Mouse (Mus musculus) heart, embryonic 15.5 days (tissue): ENCODE data around the gene Vezt. TPM values are rescaled to one million over a fixed set of nuclear protein-coding genes. Genes with fewer than 3 reads are reported as not detected.
A peak's percentile ranks its signal among the peaks of the same experiment; 100 is the strongest.

Experiments used
- ATAC-seq: fragments of 200-750 bp; cut with Nextera tagmentation; replicated peaks from 2 replicates; pipeline ENCODE4 v1.8.0; 2017; ENCODE audit warnings: low read depth, moderate TSS enrichment; ENCODE audit not compliant: insufficient number of reproducible peaks, insufficient read depth, low FRiP score
- H3K27ac ChIP-seq: fragments of 300-500 bp; sonication (generic); 2 replicates; pipeline ENCODE4 v1.5.1; 2015; ENCODE audit warnings: mild to moderate bottlenecking, inconsistent platforms
- H3K27me3 ChIP-seq: fragments of 300-500 bp; sonication (generic); 2 replicates; pipeline ENCODE4 v1.6.1; 2015; ENCODE audit warnings: inconsistent platforms
- H3K36me3 ChIP-seq: fragments of 300-500 bp; sonication (generic); 2 replicates; pipeline ENCODE4 v1.6.1; 2015; ENCODE audit warnings: mild to moderate bottlenecking, inconsistent platforms
- H3K4me1 ChIP-seq: fragments of 300-500 bp; sonication (generic); replicated peaks from 2 replicates; pipeline ENCODE4 v1.6.1; 2015; ENCODE audit warnings: inconsistent platforms
- H3K4me2 ChIP-seq: fragments of 300-500 bp; sonication (generic); 2 replicates; pipeline ENCODE4 v1.6.1; 2015; ENCODE audit warnings: inconsistent platforms, mild to moderate bottlenecking, moderate library complexity
- H3K4me3 ChIP-seq: fragments of 300-500 bp; sonication (generic); 2 replicates; pipeline ENCODE4 v1.5.1; 2015; ENCODE audit warnings: mild to moderate bottlenecking, inconsistent platforms
- H3K9ac ChIP-seq: fragments of 300-500 bp; sonication (generic); 2 replicates; pipeline ENCODE4 v1.6.1; 2015; ENCODE audit warnings: mild to moderate bottlenecking, inconsistent platforms
- H3K9me3 ChIP-seq: fragments of 300-500 bp; sonication (generic); replicated peaks from 2 replicates; pipeline ENCODE4 v1.6.1; 2016; ENCODE audit warnings: inconsistent platforms
- WGBS: fragments of 180-500 bp; shearing (Covaris S2); methylation state at CpG from one replicate; pipeline ENCODE4 v1.1.7; 2015; ENCODE audit warnings: mixed read lengths; 5-methylcytosine and 5-hydroxymethylcytosine counted together
- polyA plus RNA-seq: library from polyadenylated mRNA; unstranded; fragments of >200 nt; fragmentation: Nextera tagmentation; extraction: Ambion mirVana; gene quantifications from 2 replicates; pipeline ENCODE4 v1.2.1, GENCODE M21; 2015

Vezt gene
- polyA plus RNA-seq, 1 experiment from 2014 or later: 23.6 TPM

- ATAC-seq: no peak
- H3K9ac ChIP-seq: no peak overlapping the region
- 53% methylated on average over 9 of the region's 9 CpGs for WGBS
- H3K27ac ChIP-seq: no peak overlapping the region
- H3K36me3 ChIP-seq: no peaks in the 10 kb centered on the region
- peaks cover 11% of the 10 kb centered on the region for H3K4me1 ChIP-seq
- H3K27me3 ChIP-seq: no peaks in the 10 kb centered on the region
- H3K4me2 ChIP-seq: peak overlapping the region; percentile 67
- H3K9me3 ChIP-seq: no peaks in the 10 kb centered on the region
- peak overlapping the region; percentile 4; the same call in 1 of the 2 replicates for H3K4me3 ChIP-seq
Observed at GRCm38 (mm10) chr10:94037196-94037595, 1.6 kb upstream of the Vezt start.

- WGBS: under 1% methylated on average over 32 of the region's 32 CpGs
- Histone ChIP-seq H3K4me3 (peak overlapping the region; percentile 70), H3K27ac (peak overlapping the region; percentile 87), H3K4me2 (peak overlapping the region; percentile 67), H3K27me3 (no peaks in the 10 kb centered on the region), H3K9ac (peak overlapping the region; percentile 85), H3K9me3 (no peaks in the 10 kb centered on the region), H3K4me1 (peaks cover 11% of the 10 kb centered on the region), H3K36me3 (no peaks in the 10 kb centered on the region)
- ATAC-seq: no peak; the same call in 1 of the 2 replicates
Observed at GRCm38 (mm10) chr10:94036375-94036758, 750 bp upstream of the Vezt start.

GRCm38 (mm10) chr10:94034876-94035657 lies 550 bp downstream of the Vezt start:
- H3K27me3 ChIP-seq: no peaks in the 10 kb centered on the region
- WGBS: 1% methylated on average over 30 of the region's 30 CpGs
- no peaks in the 10 kb centered on the region for H3K36me3 ChIP-seq
- peak; percentile 68 for ATAC-seq
- no peaks in the 10 kb centered on the region for H3K9me3 ChIP-seq
- H3K4me3 ChIP-seq: peak overlapping the region; percentile 70
- H3K4me2 ChIP-seq: peak overlapping the region; percentile 69
- peaks cover 11% of the 10 kb centered on the region for H3K4me1 ChIP-seq
- peak overlapping the region; percentile 71 for H3K9ac ChIP-seq
- peak overlapping the region; percentile 44 for H3K27ac ChIP-seq

GRCm38 (mm10) chr10:94031164-94031563 lies 4.5 kb downstream of the Vezt start:
- Histone ChIP-seq H3K27me3 (no peaks in the 10 kb centered on the region), H3K4me2 (no peak overlapping the region), H3K9me3 (no peaks in the 10 kb centered on the region), H3K9ac (no peak overlapping the region), H3K4me1 (peaks cover 8% of the 10 kb centered on the region), H3K4me3 (no peak overlapping the region), H3K36me3 (0 out of 2 replicates have a peak, but pooled peaks cover 3% of the 10 kb centered on the region), H3K27ac (no peak overlapping the region)
- no peak for ATAC-seq
- 93% methylated on average over 6 of the region's 6 CpGs for WGBS

- no peak overlapping the region for H3K4me3 ChIP-seq
- no peaks in the 10 kb centered on the region for H3K27me3 ChIP-seq
- ATAC-seq: no peak
- H3K9ac ChIP-seq: no peak overlapping the region
- H3K36me3 ChIP-seq: 0 out of 2 replicates have a peak, but pooled peaks cover 3% of the 10 kb centered on the region
- 82% methylated on average over 6 of the region's 6 CpGs for WGBS
- H3K4me1 ChIP-seq: peaks cover 4% of the 10 kb centered on the region; the same call in 1 of the 2 replicates
- H3K27ac ChIP-seq: no peak overlapping the region
- no peak overlapping the region for H3K4me2 ChIP-seq
- no peaks in the 10 kb centered on the region for H3K9me3 ChIP-seq
Observed at GRCm38 (mm10) chr10:94028493-94028892, 7.1 kb downstream of the Vezt start.

- Histone ChIP-seq H3K27me3 (no peaks in the 10 kb centered on the region), H3K36me3 (0 out of 2 replicates have a peak, but pooled peaks cover 3% of the 10 kb centered on the region), H3K9ac (no peak overlapping the region), H3K4me2 (no peak overlapping the region), H3K9me3 (no peaks in the 10 kb centered on the region), H3K4me1 (peaks cover 6% of the 10 kb centered on the region; the same call in 1 of the 2 replicates), H3K4me3 (no peak overlapping the region), H3K27ac (no peak overlapping the region)
- 90% methylated on average over 8 of the region's 8 CpGs for WGBS
- ATAC-seq: no peak
Observed at GRCm38 (mm10) chr10:94025079-94025478, 10.5 kb downstream of the Vezt start.

GRCm38 (mm10) chr10:94021059-94021458 lies 14.6 kb downstream of the Vezt start:
- H3K4me2 ChIP-seq: no peak overlapping the region
- no peak for ATAC-seq
- 80% methylated on average over 4 of the region's 4 CpGs for WGBS
- no peak overlapping the region for H3K4me3 ChIP-seq
- no peaks in the 10 kb centered on the region for H3K27me3 ChIP-seq
- no peak overlapping the region for H3K9ac ChIP-seq
- no peaks in the 10 kb centered on the region for H3K36me3 ChIP-seq
- no peaks in the 10 kb centered on the region for H3K9me3 ChIP-seq
- peaks cover 6% of the 10 kb centered on the region; the same call in 1 of the 2 replicates for H3K4me1 ChIP-seq
- H3K27ac ChIP-seq: no peak overlapping the region

- Histone ChIP-seq H3K27me3 (no peaks in the 10 kb centered on the region), H3K27ac (no peak overlapping the region), H3K4me1 (peaks cover 6% of the 10 kb centered on the region; the same call in 1 of the 2 replicates), H3K9ac (no peak overlapping the region), H3K36me3 (no peaks in the 10 kb centered on the region), H3K4me3 (no peak overlapping the region), H3K4me2 (no peak overlapping the region), H3K9me3 (no peaks in the 10 kb centered on the region)
- WGBS: 69% methylated on average over 5 of the region's 5 CpGs
- no peak for ATAC-seq
Observed at GRCm38 (mm10) chr10:94020587-94020986, 15.0 kb downstream of the Vezt start.

GRCm38 (mm10) chr10:94017455-94017854 lies 18.2 kb downstream of the Vezt start:
- H3K27me3 ChIP-seq: no peaks in the 10 kb centered on the region
- H3K4me1 ChIP-seq: 0 out of 2 replicates have a peak, but pooled peaks cover 2% of the 10 kb centered on the region
- H3K27ac ChIP-seq: no peak overlapping the region
- H3K9me3 ChIP-seq: no peaks in the 10 kb centered on the region
- WGBS: 93% methylated on average over 8 of the region's 8 CpGs
- H3K36me3 ChIP-seq: 0 out of 2 replicates have a peak, but pooled peaks cover under 1% of the 10 kb centered on the region
- H3K4me2 ChIP-seq: no peak overlapping the region
- no peak for ATAC-seq
- H3K9ac ChIP-seq: no peak overlapping the region
- H3K4me3 ChIP-seq: no peak overlapping the region

GRCm38 (mm10) chr10:94014200-94014599 lies 21.4 kb downstream of the Vezt start:
- no peak overlapping the region for H3K4me2 ChIP-seq
- H3K4me3 ChIP-seq: no peak overlapping the region
- no peak for ATAC-seq
- H3K36me3 ChIP-seq: 0 out of 2 replicates have a peak, but pooled peaks cover 4% of the 10 kb centered on the region
- H3K27me3 ChIP-seq: no peaks in the 10 kb centered on the region
- H3K9ac ChIP-seq: no peak overlapping the region
- H3K9me3 ChIP-seq: no peaks in the 10 kb centered on the region
- no peaks in the 10 kb centered on the region; the same call in 1 of the 2 replicates for H3K4me1 ChIP-seq
- H3K27ac ChIP-seq: no peak overlapping the region; the same call in 1 of the 2 replicates
- WGBS: 64% methylated on average over 4 of the region's 4 CpGs

GRCm38 (mm10) chr10:94013196-94013595 lies 22.4 kb downstream of the Vezt start:
- no peak overlapping the region for H3K4me3 ChIP-seq
- ATAC-seq: no peak
- H3K36me3 ChIP-seq: 0 out of 2 replicates have a peak, but pooled peaks cover 4% of the 10 kb centered on the region
- 56% methylated on average over 3 of the region's 3 CpGs for WGBS
- H3K27me3 ChIP-seq: no peaks in the 10 kb centered on the region
- H3K9me3 ChIP-seq: no peaks in the 10 kb centered on the region
- H3K4me2 ChIP-seq: no peak overlapping the region
- H3K9ac ChIP-seq: no peak overlapping the region
- no peaks in the 10 kb centered on the region; the same call in 1 of the 2 replicates for H3K4me1 ChIP-seq
- no peak overlapping the region for H3K27ac ChIP-seq
